Mouse (Mus musculus) right cerebral cortex, adult 2 months (tissue): ENCODE measurements around the gene Myh9.
"Not testable (repeated sequence)": the region's sequence is repeated elsewhere in the genome, so short reads cannot be mapped to it uniquely, and the experiment has no call there.

Experiments used
- DNase-seq, 2 experiments: peaks; one replicate each; pipeline ENCODE4 v3.0.0; 2021 to 2022; ENCODE audit warnings: low spot score in 2 of 2

Gene Myh9

DNA sequence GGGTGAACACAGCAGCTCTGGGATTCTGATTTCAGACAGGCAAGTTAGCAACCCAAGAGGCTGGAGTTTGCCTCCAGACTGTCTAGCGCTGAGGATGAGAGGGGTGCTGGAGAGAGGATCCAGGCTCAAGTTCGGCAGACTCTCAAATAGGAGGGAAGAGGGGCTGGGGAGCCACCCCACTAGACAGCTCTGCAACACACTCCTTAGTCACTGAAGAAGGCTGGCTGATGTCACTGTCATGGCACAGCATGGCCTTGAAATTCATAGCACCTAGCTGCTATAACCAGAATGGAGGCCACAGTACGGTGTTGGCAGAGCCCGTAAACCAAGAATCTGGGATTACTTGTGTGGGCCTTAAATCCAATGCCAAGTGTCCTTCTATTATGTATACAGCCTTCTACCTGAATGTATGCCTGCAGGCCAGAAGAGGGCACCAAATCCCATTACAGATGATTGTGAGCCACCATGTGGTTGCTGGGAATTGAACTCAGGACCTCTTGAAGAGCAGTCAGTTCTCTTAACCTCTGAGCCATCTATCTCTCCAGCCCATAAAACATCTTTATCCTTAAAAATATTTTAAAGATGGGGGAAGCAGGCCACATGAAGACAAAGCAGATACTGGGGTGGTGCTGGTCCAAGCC is 84.3 kb downstream of the Myh9 start:
- DNase-seq, result no peak

DNA sequence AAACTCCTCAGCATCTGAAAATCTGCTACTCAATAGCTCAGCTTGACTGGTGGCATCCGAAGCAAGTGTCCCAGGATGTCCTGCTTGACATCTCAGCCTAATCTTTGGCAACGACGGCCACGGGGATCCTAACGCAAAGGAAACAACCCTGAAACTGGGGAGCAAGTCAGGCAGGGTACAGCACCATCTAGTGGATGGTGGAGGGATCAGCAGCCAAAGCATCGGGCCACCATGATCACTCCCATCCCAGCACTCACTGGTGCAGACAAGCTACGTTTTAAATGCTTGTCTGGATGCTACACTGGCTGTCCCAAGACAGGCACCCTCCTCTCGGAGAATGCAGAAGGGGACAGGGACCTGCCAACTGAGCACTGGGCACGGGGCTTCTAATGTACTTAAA is 85.1 kb downstream of the Myh9 start, which contains the start of gene Apol8:
Gene Apol8, minus strand, starts transcription at position 156 of the 400 bp plus-strand sequence.
- peak; percentile 70 to 75 for DNase-seq

DNA sequence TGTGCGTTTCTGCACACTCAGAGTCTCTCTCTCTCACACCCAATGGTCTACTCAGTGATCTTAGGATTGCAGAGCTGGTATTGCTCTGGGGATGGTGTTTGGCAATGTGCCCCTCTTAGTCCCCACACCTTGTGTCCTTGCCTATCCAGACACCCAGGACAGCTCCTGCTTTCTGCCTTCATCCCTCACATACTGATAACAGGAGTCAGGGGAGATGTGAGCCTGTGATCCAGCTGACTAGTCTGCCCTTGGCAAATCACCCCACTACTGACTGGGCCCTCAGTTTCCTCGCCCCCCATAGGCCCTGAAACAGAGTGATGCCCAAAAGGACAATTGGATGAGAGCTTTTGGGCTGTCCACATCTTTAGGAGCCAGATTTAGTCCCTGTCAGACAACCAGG is 85.9 kb downstream of the Myh9 start:
- DNase-seq, result no peak

DNA sequence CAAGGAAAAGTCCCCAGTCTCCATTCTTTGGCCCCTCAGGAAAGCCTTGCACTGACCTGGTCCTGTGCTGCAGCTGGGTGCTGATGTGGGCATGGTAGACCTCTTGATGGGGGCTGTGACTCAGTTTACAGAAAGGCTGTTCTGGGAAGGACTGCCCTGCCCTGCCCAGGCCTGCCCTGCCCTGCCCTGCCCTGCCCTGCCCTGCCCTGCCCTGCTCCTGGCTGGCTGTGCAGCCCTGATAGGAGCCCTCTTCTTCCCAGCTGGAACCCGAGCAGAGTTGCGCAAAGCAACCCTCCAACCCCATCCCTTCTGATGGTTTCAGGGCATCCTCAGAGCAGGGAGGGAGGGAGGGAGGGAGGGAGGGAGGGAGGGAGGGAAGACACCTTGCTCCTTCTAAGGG is 86.8 kb downstream of the Myh9 start:
- DNase-seq, result no peak

DNA sequence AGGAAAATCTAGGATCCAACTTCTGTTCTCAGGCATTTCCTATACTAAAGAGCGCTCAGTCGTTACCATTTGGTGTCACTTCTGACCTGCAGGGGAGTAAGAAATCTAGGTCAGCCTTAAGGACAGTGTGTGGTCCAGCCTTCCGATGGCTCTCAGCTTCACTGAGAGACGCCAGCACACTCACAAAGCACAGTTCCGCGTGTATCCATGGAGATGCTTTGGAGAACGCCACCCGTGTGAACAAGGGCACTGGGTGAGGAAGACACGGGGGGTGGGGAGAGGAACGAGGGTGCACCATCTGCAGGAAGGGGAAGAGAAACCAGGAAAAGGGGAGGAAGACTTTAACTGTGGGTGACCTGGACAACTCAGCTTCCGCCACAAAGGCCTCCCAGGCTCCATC is 89.5 kb downstream of the Myh9 start:
- DNase-seq, result no peak

DNA sequence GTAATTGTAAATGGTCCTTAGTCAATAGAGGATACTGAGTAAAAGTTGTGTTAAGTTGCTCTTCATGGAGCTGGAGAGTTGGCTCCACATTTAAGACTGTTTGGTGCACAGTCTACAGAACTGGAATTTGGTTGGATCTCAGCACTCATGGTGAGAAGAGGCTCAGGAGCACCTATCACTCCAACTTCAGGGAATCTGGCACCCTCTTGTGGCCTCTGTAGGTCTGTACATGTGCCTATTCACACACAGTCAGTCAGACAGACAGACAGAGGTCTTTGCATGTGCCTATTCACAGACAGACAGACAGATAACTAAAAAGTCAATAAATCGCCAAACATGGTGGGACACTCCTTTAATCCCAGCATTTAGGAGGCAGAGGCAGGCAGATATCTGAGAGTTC is 91.5 kb downstream of the Myh9 start:
- DNase-seq, result peak; percentile 49 to 57

DNA sequence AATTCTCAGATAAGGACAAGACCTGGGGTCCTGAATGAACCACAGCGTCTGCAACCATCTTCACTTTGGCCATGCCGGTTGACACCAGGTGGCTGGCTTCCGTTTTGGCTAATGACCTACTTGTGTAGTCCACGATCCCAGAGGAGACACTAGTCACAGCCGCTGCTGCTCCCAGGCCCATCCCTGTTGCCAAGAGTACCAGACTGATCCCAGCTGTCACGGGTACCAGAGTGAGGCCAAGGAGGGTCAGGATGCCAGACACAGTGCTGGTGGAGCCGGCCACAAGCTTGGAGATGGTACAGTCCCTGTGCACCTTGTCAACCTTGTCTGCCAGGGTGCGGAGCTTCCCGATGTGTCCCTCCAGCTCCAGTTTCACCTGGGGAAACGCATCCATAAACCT is 92.3 kb downstream of the Myh9 start:
- DNase-seq, result no peak

DNA sequence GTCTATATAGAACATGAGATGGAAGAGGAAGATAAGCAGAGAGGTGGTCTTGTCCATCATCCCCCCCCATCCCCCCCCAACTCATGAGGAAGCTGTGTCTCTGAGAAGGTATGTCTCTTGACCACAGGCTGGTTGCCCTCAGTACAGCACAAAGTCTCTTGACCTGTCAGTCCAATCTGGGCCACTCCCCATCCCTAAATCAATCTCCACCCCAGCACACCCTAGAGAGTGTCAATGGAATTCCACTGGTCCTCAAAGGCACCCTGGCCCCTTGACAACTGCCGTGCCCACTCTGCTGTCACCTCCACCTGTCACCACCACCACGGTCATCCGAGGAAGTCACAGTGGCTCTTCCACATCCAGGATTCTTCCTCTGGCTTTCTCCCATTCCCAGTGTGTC is 93.6 kb downstream of the Myh9 start:
- no peak for DNase-seq

DNA sequence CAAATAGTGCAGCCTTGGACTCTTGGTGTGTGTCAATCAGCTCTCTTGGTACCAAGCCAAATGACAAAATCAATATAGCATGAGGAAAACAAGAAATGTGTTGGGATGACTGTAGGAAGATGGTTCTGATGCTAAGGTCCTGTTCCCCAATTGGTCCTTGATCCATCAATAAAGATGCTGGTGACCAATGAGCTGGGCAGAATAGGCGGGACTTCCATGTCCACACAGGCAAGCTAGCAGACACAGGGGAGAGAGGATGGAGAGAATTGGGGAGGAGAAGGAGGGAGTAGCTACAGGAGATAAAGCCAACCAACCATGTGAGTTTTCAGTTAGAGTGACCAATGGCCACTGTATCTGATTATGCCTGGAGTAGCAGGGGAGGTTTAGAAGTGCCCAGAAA is 95.6 kb downstream of the Myh9 start:
- no peak for DNase-seq

DNA sequence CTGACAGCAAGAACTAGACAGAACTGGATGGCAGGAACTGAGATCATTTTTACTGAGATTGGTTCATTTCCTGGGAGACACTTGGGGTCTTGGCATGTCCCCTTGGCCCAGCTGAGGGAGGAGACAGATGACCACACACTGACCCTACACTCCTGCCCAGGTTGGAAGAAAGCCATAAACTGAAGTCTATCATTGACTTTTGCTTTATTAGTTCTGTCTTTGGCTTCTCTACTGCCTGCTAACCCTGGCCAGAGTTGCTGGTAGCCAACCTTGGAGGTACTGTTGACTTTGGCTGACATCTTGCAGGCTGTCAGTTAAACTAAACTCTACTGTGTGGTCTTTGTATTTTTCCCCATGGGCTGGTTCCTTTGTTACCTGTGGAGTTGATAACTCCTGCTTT is 96.9 kb downstream of the Myh9 start:
- no peak for DNase-seq

DNA sequence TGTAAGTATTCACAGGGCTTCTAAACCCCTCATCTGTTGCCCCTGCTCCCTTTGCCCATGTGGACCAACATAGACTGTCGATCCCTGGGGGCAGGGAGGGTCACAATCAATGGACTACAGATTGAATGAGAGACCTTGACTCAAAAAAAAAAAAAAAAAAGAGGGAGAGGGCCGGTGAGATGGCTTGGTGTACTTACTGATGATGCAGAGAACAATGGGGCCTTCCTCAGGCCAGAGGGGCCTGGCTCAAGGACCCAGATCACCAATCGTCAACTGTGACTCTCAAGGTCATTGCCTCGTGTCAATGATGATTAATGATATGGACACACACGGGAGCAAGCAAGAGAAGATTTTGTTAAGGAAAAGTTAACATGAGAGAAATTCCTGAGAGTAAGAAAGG is 97.3 kb downstream of the Myh9 start:
- DNase-seq, result no peak

DNA sequence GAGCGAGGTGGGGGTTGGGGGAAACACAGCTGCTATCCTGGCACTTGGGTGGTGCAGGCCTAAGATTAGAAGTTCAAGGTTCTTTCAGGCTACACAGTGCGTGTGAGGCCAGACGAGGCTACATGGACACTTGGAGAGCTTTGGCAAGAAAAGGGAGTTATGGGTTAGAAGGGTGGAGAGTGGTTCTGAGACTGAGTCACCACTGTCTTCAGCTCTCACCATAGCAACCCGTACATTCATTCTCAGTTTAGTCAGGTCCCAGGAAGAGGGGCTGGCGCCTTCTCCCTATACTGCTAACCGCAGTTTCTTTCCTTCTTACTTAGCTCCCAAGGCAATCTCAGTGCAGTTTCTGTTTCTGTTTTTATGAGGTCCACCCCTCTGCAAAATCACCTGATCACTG is 100.4 kb downstream of the Myh9 start:
- not testable (repeated sequence) for DNase-seq

DNA sequence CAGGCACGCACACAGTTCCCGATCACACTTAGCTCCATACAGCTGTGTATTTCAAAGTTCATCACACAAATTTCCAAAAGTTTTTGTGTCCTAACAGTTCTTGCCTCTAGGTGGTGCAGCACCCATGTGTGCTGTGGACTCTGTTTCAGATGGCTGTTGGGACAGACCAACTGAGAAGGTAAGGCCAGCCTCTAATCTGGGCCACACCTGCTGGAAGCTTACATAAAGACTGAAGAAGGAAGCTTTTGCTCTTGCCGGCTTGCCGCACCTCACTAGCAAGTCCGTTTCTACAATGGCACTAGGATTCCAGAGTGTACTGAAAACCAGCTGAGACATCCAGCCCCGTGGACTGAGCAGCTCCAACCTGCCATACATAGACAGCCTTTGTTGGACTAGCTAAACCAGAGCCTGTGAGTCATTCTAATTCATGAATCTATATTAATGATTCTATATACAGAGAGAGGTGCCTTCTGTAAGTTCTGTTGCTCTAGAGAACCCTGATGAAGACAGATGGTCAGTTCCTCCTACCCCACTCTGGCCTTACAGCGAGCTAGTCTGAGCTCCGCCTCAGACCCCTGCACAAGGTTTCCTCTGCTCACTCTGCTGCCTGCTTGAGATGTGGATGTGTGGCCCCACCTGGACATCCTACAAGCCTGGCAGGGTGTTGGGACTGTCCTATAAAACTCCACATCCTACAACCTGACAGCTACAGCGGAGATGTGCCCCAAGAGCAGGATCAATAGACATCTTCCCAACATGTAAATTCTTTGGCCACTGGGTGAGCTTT is 101.3 kb downstream of the Myh9 start:
- no peak for DNase-seq

DNA sequence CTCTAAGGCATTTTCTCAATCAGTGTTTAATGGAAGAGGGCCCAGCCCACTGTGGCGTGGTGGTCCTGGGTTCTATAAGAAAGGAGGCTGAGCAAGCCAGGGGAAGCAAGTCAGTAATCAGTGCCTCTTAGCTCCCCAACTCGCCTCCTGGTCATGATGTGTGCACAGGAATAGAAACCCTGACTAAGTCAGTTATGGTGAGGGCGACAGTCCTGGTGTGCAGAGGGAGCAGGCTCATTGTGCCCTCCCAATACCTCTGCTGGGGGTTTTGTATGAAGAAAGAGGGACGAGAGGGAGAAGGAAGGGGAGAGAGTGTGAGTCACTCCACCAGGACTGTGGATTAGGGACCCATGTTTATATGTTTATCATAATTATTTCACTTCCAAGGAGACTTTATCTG is 108.1 kb downstream of the Myh9 start:
- DNase-seq, result not testable (repeated sequence)

DNA sequence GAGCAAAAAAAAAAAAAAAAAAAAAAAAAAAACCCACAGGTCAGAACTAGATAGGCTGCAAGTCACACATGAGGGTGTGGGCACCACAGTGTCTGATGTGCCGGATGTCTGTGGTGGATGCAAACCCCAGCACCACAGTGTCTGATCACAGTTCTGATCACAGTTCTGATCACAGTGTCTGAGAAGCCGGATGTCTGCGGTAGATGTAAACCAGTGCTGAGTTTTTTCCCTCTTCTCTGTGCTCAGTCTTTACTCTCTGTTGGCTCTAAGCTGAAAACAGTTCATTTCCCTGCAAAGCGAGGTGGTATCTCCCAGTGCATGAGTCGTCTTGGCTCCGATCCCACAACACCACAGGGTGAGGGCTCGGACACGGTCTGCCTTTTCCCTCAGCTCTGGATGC is 108.6 kb downstream of the Myh9 start:
- not testable (repeated sequence) for DNase-seq

DNA sequence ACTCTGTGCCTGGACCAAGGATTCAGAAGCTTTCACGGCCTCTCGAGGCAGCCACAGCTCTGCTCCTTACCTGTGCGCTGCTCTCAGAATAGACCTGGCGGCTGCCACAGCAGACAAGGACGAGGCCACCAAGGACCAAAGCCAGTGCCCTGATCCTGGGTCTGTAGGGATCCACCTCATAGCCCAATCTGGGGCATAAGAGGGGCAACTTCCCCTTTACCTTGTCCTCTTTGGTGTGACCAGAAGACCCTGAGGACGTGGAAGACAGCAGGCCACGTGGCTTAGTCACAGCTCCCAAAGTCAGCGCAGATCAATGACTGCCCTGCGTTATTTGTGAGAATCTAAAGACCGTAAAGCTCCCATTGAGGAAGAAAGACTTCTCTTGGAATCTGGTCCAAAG is 109.1 kb downstream of the Myh9 start:
- DNase-seq, result not testable (repeated sequence)

DNA sequence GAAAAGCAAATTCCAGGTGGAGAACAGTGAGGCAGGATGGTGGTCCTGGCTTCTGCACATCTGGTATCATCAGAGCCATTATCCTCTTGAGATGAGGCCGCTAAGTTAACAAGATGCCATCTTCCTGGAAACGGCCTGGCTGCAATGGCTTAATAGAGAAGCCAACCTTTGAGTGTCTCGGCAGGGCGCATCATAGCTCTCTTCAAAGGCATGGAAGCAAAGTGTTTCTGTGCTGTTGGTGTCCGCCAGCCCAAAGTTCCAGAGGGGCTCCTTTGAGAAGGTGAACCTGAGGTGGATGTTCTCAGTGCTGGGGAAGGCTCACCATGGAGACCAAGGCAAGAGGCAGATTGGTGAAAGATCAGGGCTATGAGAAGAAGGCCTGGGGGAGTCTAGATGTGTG is 110.4 kb downstream of the Myh9 start:
- no peak for DNase-seq

DNA sequence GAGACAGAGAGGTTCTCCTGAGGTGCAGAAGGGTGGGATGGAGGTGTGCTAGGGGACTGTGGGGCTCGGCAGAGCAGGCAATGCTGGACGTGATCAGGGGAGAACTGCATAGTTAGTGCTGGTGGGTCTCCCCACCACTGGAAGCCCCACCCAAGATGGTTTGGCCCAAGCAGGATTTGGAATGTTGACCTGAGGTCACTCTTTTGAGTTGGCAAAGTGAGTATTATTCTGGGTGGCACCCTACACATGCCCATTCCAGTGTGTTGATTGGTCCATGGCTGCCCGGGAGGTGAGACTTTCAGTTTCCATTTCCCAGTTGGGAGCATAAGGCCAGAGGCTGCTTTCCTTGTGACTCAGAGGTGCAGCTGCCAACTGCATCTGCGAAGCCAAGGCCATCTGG is 113.2 kb downstream of the Myh9 start, which contains the start of gene Apol9b:
Gene Apol9b, plus strand, starts transcription at position 301 of the 400 bp plus-strand sequence.
- DNase-seq, result not testable (repeated sequence)

DNA sequence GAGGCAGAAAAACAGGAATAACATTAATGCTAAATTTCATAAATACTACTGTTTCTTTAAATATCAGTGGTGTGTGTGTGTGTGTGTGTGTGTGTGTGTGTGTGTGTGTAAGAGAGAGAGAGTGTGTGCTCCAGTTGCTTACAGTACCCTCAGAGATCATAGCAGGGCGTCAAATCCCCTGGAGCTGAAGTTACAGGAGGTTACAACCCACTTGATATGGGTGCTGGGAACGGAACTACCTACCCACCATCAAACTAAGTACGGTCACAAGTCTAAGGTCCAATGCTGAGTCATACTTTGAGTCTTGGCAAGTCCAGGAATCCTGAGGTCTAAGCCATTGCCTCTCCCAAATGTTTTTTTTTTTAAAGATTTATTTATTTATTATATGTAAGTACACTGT is 114.2 kb downstream of the Myh9 start:
- not testable (repeated sequence) for DNase-seq

DNA sequence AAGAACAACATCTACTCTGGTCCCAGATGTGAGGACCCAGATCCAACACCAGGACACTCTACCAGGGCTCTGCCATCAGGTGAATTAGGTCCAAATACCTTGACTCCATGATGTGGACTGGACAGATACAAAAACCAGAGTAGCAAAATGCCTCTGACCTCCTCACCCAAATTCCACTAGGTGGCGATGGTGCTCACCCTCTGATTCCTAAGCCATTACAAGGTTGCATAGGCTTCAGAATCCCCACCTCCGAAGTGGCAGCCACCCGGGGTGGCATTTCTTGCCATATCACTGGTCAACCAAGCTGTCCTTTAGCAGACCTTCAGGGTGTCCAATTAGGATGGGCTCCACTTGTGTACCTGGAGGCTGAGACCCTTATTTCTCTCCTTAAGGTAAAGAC is 114.8 kb downstream of the Myh9 start:
- not testable (repeated sequence) for DNase-seq

DNA sequence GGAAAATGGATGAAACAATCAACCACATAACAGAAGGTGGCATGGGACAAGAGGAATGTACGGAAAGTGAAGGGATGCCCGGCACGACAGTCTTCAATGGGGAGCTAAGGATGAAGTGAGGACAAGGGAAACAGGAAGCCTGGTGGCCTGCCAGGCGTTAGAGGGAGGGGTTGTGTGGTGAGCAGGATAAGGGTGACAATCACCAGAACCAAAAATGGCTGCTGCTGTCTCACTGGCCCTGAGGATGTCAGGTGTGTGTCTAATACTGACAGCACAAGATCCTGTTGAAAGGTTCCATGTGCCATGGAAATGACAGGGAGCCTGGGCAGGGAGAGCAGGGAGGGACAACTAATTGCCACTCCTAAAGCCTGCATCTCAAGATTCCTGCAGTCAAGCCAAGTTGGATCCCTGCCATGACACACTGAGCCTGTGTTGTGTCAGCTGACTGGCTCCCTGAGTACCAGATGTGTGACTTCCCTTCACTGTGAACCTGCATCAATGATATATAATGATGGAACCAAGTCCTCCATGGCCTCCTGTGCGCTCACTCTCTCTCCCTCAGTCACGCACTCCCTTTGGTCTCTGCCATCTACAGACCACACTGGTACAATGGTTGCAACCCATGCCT is 116.5 kb downstream of the Myh9 start:
- DNase-seq, result not testable (repeated sequence)

DNA sequence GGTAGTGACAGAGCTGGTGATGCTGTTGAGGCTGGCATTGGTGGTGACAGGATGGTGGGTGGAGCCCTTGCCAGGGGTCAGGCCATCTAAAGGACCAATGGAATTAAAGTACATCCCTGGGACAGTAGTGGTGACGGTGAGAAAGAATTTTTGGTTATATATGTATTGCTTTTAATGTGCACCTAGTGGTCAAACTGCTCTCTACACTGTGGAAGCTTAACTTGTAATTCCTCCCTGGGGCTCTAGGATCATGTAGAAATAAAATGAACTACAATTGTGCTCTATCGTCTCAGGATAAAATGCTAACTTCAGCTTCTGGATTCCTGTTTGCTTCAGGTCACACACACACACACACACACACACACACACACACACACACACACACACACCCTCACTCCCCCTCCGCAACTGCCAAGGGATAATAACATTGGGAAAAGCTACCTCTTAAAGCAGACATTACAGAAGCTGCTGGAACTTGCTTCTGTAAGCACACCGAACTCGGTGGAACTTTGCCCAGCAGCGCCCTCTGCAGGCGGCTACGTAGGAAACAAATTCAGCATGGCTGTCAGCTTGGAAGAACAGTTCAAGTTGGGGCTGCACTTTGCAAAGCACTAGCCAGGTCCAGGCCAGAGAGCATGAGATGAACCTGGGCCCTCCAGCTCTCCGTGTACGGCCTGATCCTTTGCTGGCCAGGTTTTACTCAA is 117.6 kb downstream of the Myh9 start:
- not testable (repeated sequence) for DNase-seq
